Mouse (Mus musculus): ENCODE data around the gene Sap30bp.

DNA sequence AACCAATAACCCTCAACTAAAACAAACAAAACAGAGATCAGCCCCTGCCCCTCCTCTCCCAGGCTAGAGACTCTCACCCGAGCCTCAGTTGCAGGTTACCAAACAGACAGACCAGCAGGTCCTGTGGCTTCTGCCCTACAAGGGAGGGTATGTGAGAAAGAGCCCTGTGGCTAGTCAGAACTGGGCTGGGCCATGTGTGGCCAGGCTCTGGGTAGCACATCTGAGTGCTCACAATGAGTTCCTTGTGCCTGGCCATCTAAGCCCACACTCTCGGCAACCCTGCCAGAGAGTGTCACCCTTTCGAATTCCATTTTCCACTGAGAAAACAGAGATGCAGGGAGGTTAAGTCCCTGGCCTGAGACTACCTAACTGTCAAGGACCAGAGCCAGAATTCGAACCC, 59.0 kb downstream of the Sap30bp start:
- no peak for TF ChIP-seq GATA1 (IDR thresholded peaks at IDR 0.05; ENCODE audit: low read length)
- no peak for TF ChIP-seq TAL1 (IDR thresholded peaks at IDR 0.05; ENCODE audit: low read length)
